Mouse (Mus musculus) thymus, postnatal 10 days (tissue): ENCODE results near the gene Rtf2.

Source experiments
- DNase-seq, 2 experiments: peaks; one replicate each; pipeline ENCODE4 v3.0.0; 2021; ENCODE audit warnings: low spot score in 2 of 2

Rtf2 gene

GRCm38 (mm10) chr2:172481654-172482385 lies 41.5 kb downstream of the Rtf2 start:
- DNase-seq, result peak; percentile 29 to 33

GRCm38 (mm10) chr2:172483766-172484413 lies 43.5 kb downstream of the Rtf2 start:
- DNase-seq, result no peak

DNA sequence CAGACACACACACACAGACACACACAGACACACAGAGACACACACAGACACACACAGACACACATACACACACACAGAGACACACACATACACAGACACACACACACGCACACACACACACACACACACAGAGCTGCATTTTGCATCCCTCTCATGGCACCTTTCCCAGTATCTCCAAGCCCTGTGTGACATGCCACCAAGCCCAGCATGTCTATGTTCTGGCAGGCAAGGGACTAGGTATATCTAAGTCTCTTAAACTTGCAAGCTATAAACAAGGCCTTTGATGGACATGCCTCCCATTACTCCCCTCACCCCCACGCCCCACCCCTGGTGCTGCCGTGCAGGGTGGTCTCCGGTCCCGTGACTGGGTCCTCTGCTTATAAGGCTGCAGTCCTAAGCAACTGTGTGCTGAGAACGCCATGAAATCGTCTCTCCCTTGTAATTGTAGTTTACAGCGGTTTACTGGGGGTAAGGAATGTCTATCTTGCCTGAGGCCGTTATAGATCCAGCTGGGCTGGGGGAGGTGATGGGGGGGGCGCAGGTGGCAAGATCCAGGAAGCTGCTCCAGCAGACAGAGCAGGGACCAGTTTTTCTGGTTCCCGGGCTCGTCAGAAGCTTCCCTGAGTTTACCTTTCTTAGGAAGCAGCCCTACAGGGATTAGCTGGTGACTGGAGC lies 44.5 kb downstream of the Rtf2 start:
- DNase-seq, result no peak

- no peak for DNase-seq
Measured at GRCm38 (mm10) chr2:172496736-172497345, 56.5 kb downstream of the Rtf2 start.

- DNase-seq, result no peak
Measured at GRCm38 (mm10) chr2:172498823-172499222, 58.5 kb downstream of the Rtf2 start.

DNA sequence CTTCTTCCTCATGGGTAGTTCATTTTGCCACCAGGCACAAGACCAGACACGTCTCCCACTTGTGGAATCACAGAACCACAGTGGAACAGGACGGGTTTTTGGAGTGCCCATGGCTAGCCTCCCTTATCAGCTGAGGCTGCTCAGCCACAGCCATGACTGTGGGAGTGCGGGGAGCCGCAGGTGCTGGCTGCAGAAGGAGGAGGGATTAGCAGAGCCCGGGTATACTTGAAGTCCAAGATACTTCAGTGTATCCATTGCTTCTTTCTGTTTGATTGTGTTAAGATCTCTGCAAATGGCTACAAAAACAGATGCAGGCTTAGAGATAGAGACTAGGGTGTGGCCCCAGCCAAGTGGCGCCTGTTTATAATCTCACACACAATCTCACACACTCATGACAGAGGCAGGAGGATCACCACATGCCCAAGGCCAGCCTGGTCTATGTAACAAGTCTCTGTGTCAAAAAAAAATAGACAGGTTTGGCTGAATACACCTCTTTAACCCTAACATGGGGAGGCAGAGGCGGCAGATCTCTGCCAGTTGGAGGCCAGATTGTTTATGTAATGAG lies 60.5 kb downstream of the Rtf2 start:
- DNase-seq, result no peak

GRCm38 (mm10) chr2:172501341-172501740 lies 61.0 kb downstream of the Rtf2 start:
- peak in 1 of 2 experiments; percentile 34 for DNase-seq

GRCm38 (mm10) chr2:172502168-172502567 lies 61.8 kb downstream of the Rtf2 start:
- no peak for DNase-seq

DNA sequence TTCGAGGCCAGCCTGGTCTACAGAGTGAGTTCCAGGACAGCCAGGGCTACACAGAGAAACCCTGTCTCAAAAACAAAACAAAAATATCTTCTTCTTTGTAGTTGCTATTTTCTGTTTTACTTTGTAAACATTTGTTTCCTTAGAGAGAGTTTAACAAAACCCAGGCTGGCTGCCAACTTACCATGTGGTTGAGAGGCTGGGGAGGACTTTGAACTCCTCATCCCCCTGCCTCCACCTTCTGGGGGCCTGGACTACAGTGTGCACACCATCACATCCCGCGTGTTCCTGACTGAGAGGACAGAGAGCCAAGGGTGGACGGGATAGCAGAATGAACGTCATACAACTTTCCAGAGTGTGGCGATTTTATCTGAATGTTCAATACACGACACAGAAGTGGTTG lies 65.8 kb downstream of the Rtf2 start:
- DNase-seq, result no peak

- DNase-seq, result no peak
Measured at GRCm38 (mm10) chr2:172510056-172510712, 69.8 kb downstream of the Rtf2 start.

GRCm38 (mm10) chr2:172510899-172511298 lies 70.5 kb downstream of the Rtf2 start:
- DNase-seq, result no peak

DNA sequence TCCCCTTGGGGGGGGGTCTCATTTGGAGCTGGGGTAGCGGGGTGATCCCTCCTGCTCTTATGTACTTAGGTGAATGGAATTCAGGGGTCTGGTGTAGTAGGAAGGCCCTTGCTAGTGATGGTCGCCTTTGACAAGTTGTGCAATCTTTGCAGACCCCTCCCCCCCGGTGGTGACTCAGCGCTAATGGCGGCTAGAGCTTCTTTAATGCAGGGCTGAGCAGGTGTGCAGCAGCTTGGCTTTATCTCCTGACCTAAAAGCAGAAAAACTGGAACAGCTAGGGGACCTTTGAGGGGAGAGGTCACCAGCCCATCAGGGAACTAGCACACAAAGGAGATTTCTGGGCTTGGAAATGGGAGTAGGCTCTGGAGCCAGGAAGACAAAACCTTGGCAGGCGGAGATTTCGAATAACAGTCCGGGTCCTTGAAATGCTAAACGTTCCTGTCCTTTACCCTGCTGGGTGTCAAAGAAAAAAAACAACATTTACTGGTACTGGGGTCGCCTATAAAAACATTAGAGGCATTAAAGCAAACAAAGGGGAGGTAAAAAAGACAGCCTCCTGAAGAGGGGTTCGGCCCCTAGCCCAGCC lies 76.1 kb downstream of the Rtf2 start:
- DNase-seq, result no peak
